Mouse (Mus musculus) megakaryocyte, adult 5-6 weeks (primary cell): ENCODE results near the gene Klre1. TPM values are rescaled to one million over a fixed set of nuclear protein-coding genes. Genes with fewer than 3 reads are reported as not detected.

ENCODE experiments used
- ATAC-seq: 2 replicates; pipeline ENCODE4 v1.8.0; 2016; ENCODE audit warnings: mild to moderate bottlenecking, inconsistent platforms; ENCODE audit not compliant: poor library complexity, severe bottlenecking
- total RNA-seq, 2 experiments: library from RNA; stranded (forward) in 1 of 2; stranded (reverse) in 1 of 2; fragments of 153-499, 151-499 nt in 1 of 2; fragments of 221-1000, 200-1000 nt in 1 of 2; gene quantifications; 2 replicates each; pipeline versions ENCODE4 v1.2.3 to v1.2.4; 2015 to 2017

Klre1 gene
- total RNA-seq (2015) (3.9 and 7.2 TPM in 2 replicates), total RNA-seq (2017) (4.1 and 8.3 TPM in 2 replicates)

DNA sequence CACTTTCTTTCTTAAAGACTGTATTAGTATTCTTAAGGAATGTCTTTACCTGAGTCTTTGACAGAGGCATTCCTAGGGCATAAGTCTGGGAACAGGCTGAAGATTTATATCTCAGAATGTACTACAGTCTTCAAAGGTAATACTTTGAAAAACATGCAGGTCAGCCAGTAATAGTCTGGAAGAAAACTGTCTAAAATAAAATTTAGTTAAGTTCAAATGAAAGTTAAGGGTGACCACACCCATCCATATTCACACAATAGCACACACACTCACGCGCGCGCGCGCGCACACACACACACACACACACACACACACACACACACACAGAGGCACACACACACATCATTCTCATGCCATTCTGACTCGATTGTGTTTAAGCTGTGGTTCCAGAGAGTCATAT lies at the start of gene Klre1:
Gene Klre1, plus strand, starts transcription at position 301 of the 400 bp plus-strand sequence.
- no peak for ATAC-seq

DNA sequence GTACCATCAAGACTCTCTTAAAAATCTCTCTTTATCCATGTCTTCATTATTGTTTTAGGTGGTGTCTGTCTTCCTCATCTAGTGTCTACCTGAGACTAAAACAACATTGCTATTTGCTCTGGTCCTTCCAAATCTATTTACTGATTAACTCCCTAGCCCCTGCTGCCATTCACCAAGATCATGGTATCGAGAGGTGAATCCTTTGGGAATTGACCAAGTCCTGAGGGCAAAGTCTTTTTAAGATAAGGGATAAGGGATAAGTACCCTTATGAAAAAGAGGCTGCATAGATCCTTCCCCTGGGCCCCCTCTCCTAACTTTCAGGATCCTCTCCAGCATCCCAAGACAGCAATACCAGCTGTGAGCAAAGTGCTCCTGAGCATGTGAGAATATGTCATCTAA lies 48.1 kb upstream of the Klre1 start:
- ATAC-seq = no peak

DNA sequence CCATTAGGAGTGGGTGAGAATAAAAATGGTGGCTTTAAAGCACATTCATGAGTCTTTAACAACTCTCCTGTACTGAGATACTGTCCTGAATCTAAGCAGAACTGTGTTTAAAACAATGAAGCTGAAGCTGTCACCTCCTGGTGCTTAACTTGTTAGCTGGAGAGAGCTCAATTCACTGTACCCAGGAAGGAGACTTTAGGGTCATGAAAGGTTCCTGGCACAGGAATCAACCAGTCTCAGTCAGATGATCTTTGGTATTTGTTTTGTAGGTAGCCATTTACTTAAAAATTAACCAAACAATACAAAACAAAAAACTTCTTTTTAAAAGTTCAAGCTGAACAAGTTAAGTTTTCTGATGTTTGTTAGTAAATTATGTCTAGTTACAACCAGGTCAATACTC lies 47.4 kb upstream of the Klre1 start:
- ATAC-seq = no peak

DNA sequence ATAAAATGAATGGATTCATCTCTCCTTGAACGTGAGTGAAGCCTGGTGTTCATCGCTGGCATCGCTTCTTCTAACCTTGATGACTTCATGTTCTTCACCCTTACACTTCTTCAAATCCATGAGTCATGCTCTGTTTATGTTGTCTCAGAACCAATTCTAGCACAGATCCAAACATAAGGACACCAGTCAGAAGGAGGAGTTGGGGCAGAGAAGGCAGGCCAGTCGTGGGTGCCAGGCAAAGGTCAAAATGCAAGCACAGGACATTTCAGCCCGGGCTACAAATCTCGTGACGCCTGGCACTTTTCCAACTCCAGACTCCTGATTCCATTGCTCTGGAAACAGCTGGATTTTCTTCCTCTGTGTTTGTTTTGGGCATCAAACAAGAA lies 45.2 kb upstream of the Klre1 start:
- ATAC-seq = peak; percentile 9

DNA sequence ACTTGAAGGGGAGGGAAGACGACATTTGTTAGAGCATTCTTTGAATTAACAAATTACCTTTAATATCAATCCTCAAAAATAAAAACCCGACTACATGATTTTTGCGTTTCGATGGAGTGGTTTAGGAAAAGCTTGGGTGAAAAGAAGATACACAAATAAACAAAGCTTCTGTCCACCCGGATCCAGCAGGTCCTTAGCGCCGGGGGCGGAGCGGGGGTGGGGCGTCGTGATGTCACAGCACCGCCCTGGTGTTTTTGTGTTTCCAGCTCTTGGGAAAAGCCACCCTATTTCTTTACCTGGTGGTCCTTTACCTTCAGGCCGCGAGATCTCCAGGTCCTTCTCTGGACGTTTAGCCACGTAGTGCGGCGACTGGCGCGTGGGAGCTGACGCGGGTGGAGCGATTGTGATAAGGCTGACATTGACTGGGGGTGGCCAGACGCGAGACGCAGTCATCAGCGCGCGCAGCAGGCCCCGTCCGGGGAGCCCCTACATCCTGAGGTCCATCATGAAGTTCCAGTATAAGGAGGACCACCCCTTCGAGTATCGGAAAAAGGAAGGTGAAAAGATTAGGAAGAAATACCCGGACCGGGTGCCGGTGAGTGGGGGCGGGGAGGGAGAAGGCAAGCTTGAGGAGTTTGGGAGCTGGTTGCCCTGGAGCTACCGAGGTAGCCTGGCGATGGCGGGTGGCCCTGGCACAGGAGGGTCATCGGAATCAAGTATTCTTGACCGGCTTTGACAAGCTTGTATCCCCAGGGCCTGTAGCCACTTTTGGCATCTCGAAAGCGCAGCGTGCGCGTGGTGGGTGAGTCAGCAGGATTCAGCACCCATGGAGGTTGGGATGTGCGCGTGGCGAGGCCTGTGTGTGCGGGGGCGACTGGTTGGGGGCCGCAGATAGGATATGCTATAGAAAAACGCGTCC lies 44.5 kb upstream of the Klre1 start, which contains the start of gene Gabarapl1:
Gene Gabarapl1, plus strand, starts transcription at position 219 of the 919 bp plus-strand sequence.
- peak; percentile 76 for ATAC-seq

DNA sequence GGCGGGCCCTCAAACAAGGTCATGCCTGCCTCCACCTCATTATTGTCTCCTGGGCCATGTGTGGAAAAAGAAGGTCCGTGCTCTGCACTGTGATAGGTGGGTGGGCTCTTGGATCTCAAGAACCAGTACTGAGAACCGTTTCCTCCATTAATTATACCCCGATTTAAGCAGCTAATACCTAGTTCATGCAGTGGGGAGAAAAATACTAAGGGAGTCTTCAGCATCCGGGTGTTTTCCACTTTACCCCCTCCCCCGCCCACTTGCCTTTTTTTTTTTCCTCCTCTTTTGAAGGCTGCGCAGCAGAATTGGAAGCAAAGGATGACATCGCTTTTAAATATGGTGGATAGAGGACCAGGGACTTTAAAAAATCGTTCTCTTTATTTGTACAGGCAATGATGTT lies 43.6 kb upstream of the Klre1 start:
- ATAC-seq = no peak

DNA sequence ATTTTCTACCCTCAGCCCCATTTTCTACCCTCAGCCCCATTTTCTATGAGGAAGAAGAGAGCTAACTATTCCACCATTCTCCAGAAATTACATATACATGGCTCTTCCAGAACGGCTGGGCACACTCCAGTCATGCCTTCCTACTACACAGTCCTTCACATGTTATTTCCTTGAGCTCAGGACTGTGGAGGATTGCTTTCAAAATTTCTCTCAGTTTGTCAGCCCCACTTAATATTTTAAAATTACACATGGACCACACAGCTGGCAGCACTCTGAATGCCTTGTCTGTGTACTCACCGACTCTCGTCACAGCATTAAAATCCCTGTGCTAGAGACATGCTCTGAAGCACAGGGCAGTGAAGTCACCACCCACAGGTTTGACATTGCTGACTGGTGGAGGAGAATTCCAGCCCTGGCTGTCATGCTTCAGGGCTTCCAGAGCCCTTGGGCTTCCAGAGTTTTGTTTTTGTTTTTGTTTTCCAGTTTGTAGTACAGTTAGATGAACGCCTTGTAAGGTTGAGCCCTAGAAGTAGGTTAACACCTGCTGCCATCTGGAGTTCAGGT lies 43.0 kb upstream of the Klre1 start:
- no peak for ATAC-seq

DNA sequence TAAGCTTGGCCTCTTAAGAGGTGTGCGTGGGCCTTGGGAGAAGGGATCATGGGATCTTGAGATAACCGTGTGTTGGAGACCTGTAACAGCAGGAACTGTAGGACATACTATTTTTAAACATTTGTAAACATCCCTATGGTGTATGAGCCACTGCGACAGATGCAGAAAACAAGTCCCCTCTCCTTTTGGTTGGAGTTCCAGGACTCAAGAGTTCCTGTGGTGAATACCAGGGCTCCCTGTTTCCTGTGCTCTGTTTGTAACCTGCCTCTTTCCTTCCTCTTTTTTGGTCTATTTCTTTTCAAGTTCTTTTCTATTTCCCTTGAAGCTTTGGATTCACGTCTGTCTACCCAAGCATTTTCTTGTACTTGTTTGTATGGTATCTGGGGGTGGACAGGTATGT lies 42.0 kb upstream of the Klre1 start:
- ATAC-seq = no peak

DNA sequence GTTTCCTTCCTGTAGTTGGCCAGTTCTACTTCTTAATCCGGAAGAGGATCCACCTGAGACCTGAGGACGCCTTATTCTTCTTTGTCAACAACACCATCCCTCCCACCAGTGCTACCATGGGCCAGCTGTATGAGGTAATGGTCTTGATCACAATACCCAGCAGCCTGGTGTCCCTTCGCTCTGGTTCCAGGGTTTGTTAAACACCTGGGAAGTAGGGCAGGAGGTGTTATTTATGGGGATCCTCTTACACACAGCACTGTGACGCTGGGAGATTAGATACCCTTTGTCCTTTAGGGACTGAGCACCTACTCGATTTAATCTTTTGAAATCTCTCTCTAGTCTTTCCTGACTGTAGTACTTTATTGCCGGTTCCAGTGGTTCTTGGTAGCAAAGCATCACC lies 39.1 kb upstream of the Klre1 start:
- no peak for ATAC-seq

DNA sequence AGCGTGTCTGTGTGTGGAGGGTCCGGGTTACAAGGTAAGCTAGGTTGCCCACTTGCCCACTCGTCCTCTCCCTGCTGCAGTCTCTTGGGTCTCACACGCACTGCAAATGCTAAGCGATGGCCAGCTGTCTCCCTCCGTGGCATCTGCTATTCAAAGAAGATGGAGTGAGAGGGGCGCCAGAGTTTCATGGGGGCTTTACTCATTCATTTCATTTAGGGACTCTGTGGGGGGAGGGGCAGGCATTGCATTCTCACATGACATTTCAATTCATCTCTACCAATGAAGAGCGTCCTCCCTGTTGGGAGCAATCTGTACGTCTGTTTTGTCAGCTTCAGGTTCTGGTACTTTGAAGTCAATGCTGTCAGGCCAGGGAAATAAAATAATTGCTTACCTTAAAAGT lies 35.8 kb upstream of the Klre1 start:
- ATAC-seq = no peak

DNA sequence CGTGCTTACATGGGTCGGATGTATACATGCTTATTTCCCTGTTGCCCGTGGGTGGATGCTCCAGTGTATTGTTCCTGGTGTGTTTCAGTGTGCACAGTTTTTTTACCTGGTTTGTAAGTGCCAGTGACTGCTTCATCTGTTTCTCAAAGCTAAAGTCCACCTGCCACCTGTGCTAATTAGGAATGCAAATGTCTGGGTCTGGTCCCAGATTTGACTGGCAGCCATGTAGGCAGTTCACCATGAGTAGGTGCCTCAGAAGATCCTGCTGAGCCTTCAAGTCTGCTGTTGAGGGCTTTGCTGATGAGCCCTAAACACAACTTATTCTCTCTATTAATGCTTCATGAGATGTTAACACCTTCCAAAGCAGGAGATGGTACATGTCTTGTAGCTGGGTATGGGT lies 35.2 kb upstream of the Klre1 start:
- ATAC-seq = no peak

DNA sequence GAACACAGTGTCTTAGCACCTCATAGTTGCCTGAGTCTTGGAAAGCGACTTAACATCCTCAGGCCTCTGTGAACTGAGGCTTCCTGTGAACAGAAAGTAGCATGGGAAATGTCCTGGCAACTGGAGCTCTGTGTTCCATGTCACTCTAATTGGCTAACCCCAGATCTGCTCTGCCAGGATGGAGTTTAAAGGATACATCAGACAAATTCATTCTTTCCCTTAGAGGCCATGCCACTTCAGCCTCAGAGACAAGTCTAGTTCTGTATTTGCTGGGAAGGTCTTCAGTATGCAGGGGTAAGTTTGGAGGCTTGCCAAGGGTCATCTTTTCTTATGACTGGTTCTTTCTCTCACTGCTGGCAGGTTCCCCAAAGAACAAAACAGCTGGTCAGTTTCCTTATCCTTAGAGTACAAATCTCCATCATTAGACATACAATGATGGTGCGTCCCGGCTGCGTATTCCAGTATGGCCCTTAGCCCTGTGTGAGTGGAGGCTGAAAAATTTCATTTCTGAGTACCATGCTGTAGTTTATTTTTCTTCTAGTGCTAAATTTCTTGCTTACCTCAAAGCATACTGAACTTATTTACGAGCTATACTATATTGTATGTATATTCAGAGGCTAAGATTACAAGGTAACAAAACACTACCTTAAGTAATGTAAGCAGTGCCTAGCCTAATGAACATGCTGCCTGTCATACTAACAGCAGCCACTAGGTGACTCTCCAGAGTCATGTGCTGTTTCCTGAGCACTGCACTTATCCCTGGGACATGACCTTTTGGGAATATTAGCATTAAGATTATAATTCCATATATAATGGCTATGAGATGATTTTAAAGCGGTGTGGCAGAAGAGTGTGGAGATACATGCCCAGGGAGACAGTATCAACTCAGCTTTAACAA lies 33.7 kb upstream of the Klre1 start:
- peak; percentile 75 for ATAC-seq

DNA sequence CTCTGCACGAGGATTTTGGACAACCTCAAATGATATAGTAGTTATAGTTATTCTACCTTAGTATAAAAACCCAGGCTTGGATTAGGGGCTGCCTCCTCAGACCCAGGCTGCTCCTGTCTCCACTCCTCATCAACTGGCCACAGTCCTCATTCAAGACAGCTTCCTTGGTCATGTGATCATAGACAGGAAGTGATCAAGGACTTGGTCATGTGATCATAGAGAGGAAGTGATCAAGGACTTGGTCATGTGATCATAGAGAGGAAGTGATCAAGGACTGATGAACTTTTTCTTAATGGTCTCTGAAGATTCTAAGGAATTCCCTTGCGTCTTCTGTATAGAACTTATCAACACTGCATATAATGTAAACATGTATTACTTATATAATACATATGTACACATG lies 30.4 kb upstream of the Klre1 start:
- no peak for ATAC-seq

DNA sequence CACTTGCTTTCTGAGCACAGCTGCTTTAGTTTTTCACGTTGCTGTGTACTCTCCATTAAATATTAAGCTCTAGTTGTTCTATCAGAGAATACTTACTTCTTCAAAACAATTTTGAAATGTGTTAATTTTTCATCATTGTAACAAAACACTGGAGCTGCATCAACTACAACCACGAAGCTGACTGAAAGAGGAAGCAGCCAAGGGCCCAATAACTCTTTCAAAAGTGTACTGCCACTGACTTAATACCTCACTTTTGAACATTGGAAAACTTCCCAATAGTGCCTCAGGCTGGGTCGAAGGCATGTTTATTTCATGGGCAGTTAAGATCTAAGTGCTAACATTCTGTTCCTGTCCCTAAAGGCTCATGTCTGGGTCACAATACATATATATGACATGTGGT lies 29.7 kb upstream of the Klre1 start:
- peak; percentile 76 for ATAC-seq

DNA sequence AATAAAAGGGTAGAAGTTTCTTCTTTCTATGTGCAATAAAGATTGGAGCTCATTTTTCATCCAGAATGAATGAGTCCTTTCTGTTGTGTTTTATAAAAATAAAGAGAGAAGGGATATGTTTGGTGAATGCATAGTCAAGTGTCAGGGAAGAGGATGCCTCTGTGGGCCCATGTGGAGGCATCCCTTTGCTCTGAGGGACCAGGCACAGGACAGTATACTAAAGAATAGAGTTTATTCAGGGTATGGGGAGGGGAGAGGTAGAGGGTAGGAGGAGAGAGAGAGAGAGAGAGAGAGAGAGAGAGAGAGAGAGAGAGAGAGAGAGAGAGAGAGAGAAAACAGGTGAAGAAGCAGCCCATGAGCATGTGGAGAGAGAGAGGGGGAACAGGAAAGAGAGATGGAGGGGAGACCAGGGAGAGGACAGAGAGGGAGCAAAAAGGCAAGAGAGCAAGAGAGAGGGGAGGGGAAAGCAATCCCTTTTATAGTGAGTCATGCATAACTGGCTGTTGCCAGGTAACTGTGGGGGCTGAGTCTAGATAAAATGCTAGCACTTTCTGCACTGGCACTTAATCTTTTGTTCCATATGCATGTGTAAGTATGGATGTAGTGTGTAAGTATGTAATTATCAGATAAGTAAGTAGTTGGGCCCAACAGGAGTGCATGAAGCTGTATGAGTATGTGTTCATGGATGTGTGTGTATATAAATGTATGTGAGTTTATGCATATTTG lies 20.2 kb upstream of the Klre1 start:
- no peak for ATAC-seq

DNA sequence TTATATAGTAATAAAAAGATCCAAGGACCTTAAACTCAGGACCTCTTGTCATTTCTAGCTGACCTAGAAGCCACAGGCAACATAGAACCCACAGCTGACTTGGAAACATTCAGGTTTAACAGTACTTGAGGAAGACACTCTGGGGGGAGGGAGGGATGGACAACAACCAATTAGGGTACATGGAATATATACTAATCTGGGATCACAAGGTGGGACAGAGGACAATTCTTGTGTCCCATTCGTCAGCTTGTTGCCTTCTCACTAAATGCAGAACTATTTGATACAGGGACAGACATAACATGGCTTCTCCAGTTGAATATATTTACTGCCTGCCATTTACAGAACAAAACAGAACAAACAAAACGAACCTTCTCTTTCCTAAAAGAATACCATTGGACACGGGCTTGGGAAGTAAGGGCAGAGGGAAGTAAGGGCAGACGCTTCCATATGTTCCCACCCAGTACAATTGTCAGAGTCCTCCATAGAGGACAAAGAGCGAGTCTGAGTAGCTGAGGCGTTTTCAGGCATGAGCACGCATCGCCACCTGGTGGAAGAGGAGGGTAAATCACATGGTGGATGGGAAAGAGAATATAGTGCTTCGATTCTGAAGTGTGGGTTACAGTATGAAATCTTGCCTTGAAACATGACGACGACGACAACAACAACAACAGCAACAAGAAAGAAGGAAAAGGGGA lies 18.6 kb upstream of the Klre1 start:
- peak; percentile 98 for ATAC-seq

DNA sequence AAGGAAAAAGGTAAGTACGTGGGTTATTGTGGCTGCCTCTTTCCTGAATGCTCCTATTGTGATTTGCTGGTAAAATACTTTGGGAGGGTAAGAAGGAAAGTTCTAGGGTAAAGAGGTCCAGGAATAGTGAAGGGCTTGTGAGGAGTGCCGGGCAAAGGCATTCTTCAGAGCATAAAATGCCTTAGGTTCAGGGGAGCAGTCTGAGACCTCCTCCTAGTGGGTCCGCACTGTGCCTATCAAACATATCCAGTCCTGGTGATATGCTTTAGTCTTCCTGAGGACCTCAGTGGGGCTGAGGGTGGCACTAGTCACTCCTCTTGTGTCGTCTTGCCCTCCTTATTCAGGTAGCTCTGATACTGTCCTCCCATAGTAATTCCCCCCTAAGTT lies 18.1 kb upstream of the Klre1 start:
- ATAC-seq = peak; percentile 8; the same call in 1 of the 2 replicates

DNA sequence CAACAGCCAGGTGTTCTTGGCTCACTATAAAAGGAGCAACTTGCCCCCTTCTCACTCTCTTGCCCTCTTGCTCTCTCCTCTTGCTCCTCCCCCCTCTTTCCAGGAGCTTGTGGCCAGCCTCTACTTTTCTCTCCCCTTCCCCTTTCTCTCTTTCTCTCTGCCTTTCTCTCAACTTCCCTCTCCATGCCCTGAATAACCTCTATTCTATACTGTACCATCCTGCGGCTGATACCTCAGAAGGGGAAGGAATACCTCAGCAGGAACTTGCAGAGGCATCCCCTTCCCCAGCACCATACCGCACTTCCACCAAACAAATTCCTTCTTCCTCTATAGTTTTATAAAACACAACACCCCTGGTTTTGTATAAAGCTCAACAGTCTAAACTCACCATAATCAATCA lies 12.4 kb upstream of the Klre1 start:
- ATAC-seq = peak; percentile 92

DNA sequence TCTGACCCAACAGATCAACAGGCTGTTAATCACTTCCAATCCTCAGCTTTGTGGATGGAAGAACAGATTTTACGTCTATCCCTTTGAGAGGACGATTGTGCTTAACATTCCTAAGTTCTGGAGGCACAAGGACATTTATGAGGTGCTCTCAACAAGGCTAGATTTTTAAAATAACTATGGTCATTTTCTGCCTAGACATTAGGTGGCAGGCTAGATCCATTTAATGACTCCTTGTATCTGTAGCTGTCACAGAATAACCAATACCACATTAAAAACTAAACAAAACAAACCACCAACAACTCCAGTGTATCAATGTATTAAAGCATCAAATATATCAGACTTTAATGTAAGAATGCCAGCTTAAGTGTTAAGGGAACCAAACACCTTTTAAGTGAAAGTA lies 2.4 kb upstream of the Klre1 start:
- peak; percentile 68 for ATAC-seq

DNA sequence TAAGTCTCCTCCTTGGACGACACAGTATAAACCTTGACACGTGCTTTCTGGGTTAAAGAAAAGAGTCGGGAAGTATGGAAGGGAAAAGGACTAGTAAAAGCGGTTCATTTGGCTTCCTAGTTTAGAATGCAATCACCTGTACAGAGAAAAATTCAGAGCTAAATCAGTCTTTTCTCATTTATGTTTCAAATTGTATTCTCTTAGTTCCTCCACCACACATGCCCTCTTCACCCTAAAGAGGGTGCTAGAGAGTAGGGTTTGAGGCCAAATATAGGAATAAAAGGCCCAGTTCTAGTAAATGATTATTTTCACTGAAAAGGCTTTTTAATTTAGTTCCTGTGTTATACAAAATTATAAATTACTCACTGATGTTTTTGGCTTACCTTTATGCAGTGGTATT lies 3.6 kb downstream of the Klre1 start:
- ATAC-seq = peak; percentile 73
